Mouse (Mus musculus) thymus, adult 2 months (tissue): ENCODE measurements around the gene Trak1.

Experiments used
- CTCF ChIP-seq: fragments of 200-500 bp; IDR thresholded peaks from 2 replicates; pipeline ENCODE4 v1.5.1; 2012; ENCODE audit warnings: mild to moderate bottlenecking, control low read depth, low read length, moderate library complexity, borderline replicate concordance; ENCODE audit not compliant: control insufficient read depth, poor library complexity, insufficient read depth; ENCODE audit errors: extremely low read depth
- POLR2A ChIP-seq: fragments of 200-500 bp; IDR thresholded peaks from 2 replicates; pipeline ENCODE4 v1.6.1; 2012; ENCODE audit warnings: mild to moderate bottlenecking, low read length, control low read depth, moderate library complexity; ENCODE audit not compliant: control insufficient read depth, poor library complexity, insufficient read depth; ENCODE audit errors: extremely low read depth

GRCm38 (mm10) chr9:121333559-121333958 lies 36.3 kb downstream of the Trak1 start:
- no peak for TF ChIP-seq CTCF
- no peak for TF ChIP-seq POLR2A
